9 mouse cellular contexts compared by ENCODE assay signal in the genomic region with DNA sequence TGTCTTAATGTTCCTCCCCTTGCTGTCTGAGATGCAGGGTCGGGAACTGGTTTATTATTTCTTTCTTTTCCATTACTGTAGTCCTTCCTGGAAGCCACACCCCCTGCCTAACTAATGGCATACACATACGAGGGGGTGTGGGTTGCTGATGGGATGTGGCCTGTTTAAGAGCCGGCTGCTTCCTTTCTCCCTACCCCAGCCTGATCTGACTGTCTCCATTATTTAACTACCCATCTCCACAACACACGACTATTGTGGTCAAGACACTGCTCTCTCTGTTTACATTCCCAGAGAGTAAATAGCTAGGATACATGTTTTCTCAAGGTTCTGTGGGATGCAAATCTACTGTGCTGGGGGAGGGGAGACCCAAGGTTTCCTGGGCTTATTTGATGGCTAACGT. TPM values are rescaled to one million over a fixed set of nuclear protein-coding genes. Genes with fewer than 3 reads are reported as not detected.
DNase-seq lines count a peak whose midpoint lies in the region; ATAC-seq and TF ChIP-seq lines count a peak whose summit lies in the region.
"Had no signal": no experiment of that assay in that cellular context is flagged by ENCODE, and none has a peak within 500 bp of the region (broad histone marks: within the 10 kb centered on the region; RNA-seq: fewer than 3 reads in every experiment).

No protein-coding gene starts in this region.

- no peak for DNase-seq in heart, adult 8-10 months (ENCODE audit: low spot score)
- DNase-seq in lung, postnatal 0 days (ENCODE audit: low spot score) = peak; percentile 63
- no peak for DNase-seq in lung, adult 18-20 months
- DNase-seq in left cerebral cortex, postnatal 4 days = no peak

- WGBS in heart, embryonic 15.5 days = 28% methylated on average over 5 of the region's 5 CpGs
- whole genome bisulfite sequencing in lung, postnatal 0 days = 21% methylated on average over 5 of the region's 5 CpGs
- 17% methylated on average over 5 of the region's 5 CpGs for WGBS in embryonic facial prominence, embryonic 13.5 days
- 15% methylated on average over 5 of the region's 5 CpGs for WGBS in stomach, embryonic 15.5 days

- intact Hi-C loops in left cerebral cortex, postnatal 4 days (cut with DNase I) = no loop called here

- no peak overlapping the region for H3K4me3 ChIP-seq in heart, embryonic 15.5 days
- no peak overlapping the region for H3K4me3 ChIP-seq in lung, postnatal 0 days (ENCODE audit: low read depth, low read length)
- H3K4me3 ChIP-seq in embryonic facial prominence, embryonic 13.5 days = no peak overlapping the region
- no peak overlapping the region for H3K4me3 ChIP-seq in stomach, embryonic 15.5 days (replicated peaks)
- H3K4me3 ChIP-seq: liver, embryonic 15.5 days had no signal

- no peak for TF ChIP-seq CTCF in lung, postnatal 0 days (IDR thresholded peaks at IDR 0.05)

- H3K27me3 ChIP-seq in heart, embryonic 15.5 days = no peaks in the 10 kb centered on the region
- H3K27me3 ChIP-seq in lung, postnatal 0 days (replicated peaks; ENCODE audit: insufficient read depth, low read length) = no peaks in the 10 kb centered on the region
- H3K27me3 ChIP-seq in embryonic facial prominence, embryonic 13.5 days = no peaks in the 10 kb centered on the region
- H3K27me3 ChIP-seq in stomach, embryonic 15.5 days (replicated peaks) = no peaks in the 10 kb centered on the region

- H3K4me1 ChIP-seq in heart, embryonic 15.5 days (replicated peaks) = peaks cover 22% of the 10 kb centered on the region
- peaks cover 9% of the 10 kb centered on the region; the same call in 1 of the 2 replicates for H3K4me1 ChIP-seq in lung, postnatal 0 days (ENCODE audit: insufficient read depth, low read depth, low read length)
- peaks cover 54% of the 10 kb centered on the region for H3K4me1 ChIP-seq in embryonic facial prominence, embryonic 13.5 days
- peaks cover 13% of the 10 kb centered on the region for H3K4me1 ChIP-seq in stomach, embryonic 15.5 days

- H3K4me2 ChIP-seq in heart, embryonic 15.5 days = no peak overlapping the region
- no peak overlapping the region for H3K4me2 ChIP-seq in lung, postnatal 0 days (replicated peaks; ENCODE audit: low read depth, low read length)
- H3K4me2 ChIP-seq in embryonic facial prominence, embryonic 13.5 days = peak overlapping the region; percentile 26
- H3K4me2 ChIP-seq in stomach, embryonic 15.5 days = no peak overlapping the region
- H3K4me2 ChIP-seq: liver, embryonic 15.5 days had no signal

- no peak overlapping the region for H3K27ac ChIP-seq in heart, embryonic 15.5 days
- H3K27ac ChIP-seq in lung, postnatal 0 days (ENCODE audit: low read length) = no peak overlapping the region
- 0 out of 2 replicates have a peak overlapping the region, but pooled peaks have one; percentile 34 for H3K27ac ChIP-seq in embryonic facial prominence, embryonic 13.5 days
- H3K27ac ChIP-seq in stomach, embryonic 15.5 days = peak overlapping the region; percentile 14; the same call in 1 of the 2 replicates
- H3K27ac ChIP-seq: liver, embryonic 15.5 days had no signal

- no peaks in the 10 kb centered on the region for H3K36me3 ChIP-seq in heart, embryonic 15.5 days
- H3K36me3 ChIP-seq in lung, postnatal 0 days (ENCODE audit: insufficient read depth, low read length) = no peaks in the 10 kb centered on the region
- H3K36me3 ChIP-seq in embryonic facial prominence, embryonic 13.5 days = peaks cover 2% of the 10 kb centered on the region; the same call in 1 of the 2 replicates
- no peaks in the 10 kb centered on the region for H3K36me3 ChIP-seq in stomach, embryonic 15.5 days
- H3K36me3 ChIP-seq: liver, embryonic 15.5 days had no signal

- H3K9me3 ChIP-seq in heart, embryonic 15.5 days (replicated peaks) = no peaks in the 10 kb centered on the region
- H3K9me3 ChIP-seq in lung, postnatal 0 days (ENCODE audit: low read length) = no peaks in the 10 kb centered on the region
- H3K9me3 ChIP-seq in embryonic facial prominence, embryonic 13.5 days = no peaks in the 10 kb centered on the region
- H3K9me3 ChIP-seq in stomach, embryonic 15.5 days = no peaks in the 10 kb centered on the region
- H3K9me3 ChIP-seq: liver, embryonic 15.5 days had no signal

- no peak for TF ChIP-seq EP300 in lung, postnatal 0 days (IDR thresholded peaks at IDR 0.05)

- H3K9ac ChIP-seq in heart, embryonic 15.5 days = no peak overlapping the region
- no peak overlapping the region for H3K9ac ChIP-seq in lung, postnatal 0 days (replicated peaks; ENCODE audit: low read depth)
- no peak overlapping the region for H3K9ac ChIP-seq in embryonic facial prominence, embryonic 13.5 days
- H3K9ac ChIP-seq in stomach, embryonic 15.5 days = no peak overlapping the region
- H3K9ac ChIP-seq: liver, embryonic 15.5 days had no signal

- ATAC-seq in heart, embryonic 15.5 days (replicated peaks; ENCODE audit: insufficient number of reproducible peaks, insufficient read depth, low FRiP score, low read depth) = peak; percentile 64; the same call in 1 of the 2 replicates
- peak; percentile 77 for ATAC-seq in lung, postnatal 0 days
- ATAC-seq in embryonic facial prominence, embryonic 13.5 days (ENCODE audit: insufficient number of reproducible peaks, insufficient read depth, low FRiP score, low TSS enrichment, low read depth) = 0 out of 2 replicates have a peak, but pooled peaks have one; percentile 43
- ATAC-seq in stomach, embryonic 15.5 days (ENCODE audit: insufficient read depth, low FRiP score, low read depth) = no peak; the same call in 1 of the 2 replicates
- ATAC-seq in erythroid progenitor cell, adult 5-6 weeks (replicated peaks; ENCODE audit: low FRiP score, poor library complexity, severe bottlenecking) = no peak

RNA-seq across cellular contexts. Expression of a gene that starts 7.8 kb away (rescaled TPM):
- polyA plus RNA-seq in heart, embryonic 15.5 days (2015; fragmentation: Nextera tagmentation; extraction: Ambion mirVana) = 5.1 and 7.6 TPM in 2 replicates
- total RNA-seq in heart, adult 8-10 months (2022) = 10 to 100 TPM; 11.5 to 14.6 (median 13.3) TPM
- 9.5 and 9.6 TPM in 2 replicates for polyA plus RNA-seq in lung, postnatal 0 days (2015; fragmentation: Nextera tagmentation; extraction: Ambion mirVana)
- polyA plus RNA-seq in embryonic facial prominence, embryonic 13.5 days (2015; fragmentation: Nextera tagmentation; extraction: Ambion mirVana) = 19.9 and 23.4 TPM in 2 replicates
- 6.9 and 7.6 TPM in 2 replicates for polyA plus RNA-seq in stomach, embryonic 15.5 days (2015; fragmentation: Nextera tagmentation; extraction: Ambion mirVana)
- 1 to 10 TPM; 6.7 to 6.9 TPM for total RNA-seq in left cerebral cortex, postnatal 4 days (2021)
- total RNA-seq in erythroid progenitor cell, adult 5-6 weeks (2015; ENCODE audit: low replicate concordance) = 12.6 and 13.3 TPM in 2 replicates
- total RNA-seq in erythroid progenitor cell, adult 5-6 weeks (2017; ENCODE audit: low replicate concordance) = 3.6 and 3.7 TPM in 2 replicates

RNA-seq across cellular contexts. Expression of a gene that starts 58.4 kb away (rescaled TPM):
- 0.09 and 0.28 TPM in 2 replicates for polyA plus RNA-seq in heart, embryonic 15.5 days (2015; fragmentation: Nextera tagmentation; extraction: Ambion mirVana)
- total RNA-seq in heart, adult 8-10 months (2022) = under 1 TPM in 3 of 4 experiments, not detected in 1; 0.05 to 0.11 (median 0.06) TPM
- polyA plus RNA-seq in lung, postnatal 0 days (2015; fragmentation: Nextera tagmentation; extraction: Ambion mirVana) = 0.07 and 0.12 TPM in 2 replicates
- 1.5 and 3.2 TPM in 2 replicates for polyA plus RNA-seq in embryonic facial prominence, embryonic 13.5 days (2015; fragmentation: Nextera tagmentation; extraction: Ambion mirVana)
- polyA plus RNA-seq in stomach, embryonic 15.5 days (2015; fragmentation: Nextera tagmentation; extraction: Ambion mirVana) = 0.26 and 0.36 TPM in 2 replicates
- total RNA-seq in left cerebral cortex, postnatal 4 days (2021) = under 1 TPM; 0.08 to 0.12 TPM
- 0.84 and 1.4 TPM in 2 replicates for total RNA-seq in erythroid progenitor cell, adult 5-6 weeks (2015; ENCODE audit: low replicate concordance)
- not detected in 2 replicates for total RNA-seq in erythroid progenitor cell, adult 5-6 weeks (2017; ENCODE audit: low replicate concordance)

Comparison
In these comparisons a context has a peak if more than half of its experiments do, and no peak if none do; other contexts are left out.
1. ATAC-seq: peak in heart, embryonic 15.5 days (single experiment), lung, postnatal 0 days (single experiment) and embryonic facial prominence, embryonic 13.5 days (single experiment); none in stomach, embryonic 15.5 days (single experiment) and erythroid progenitor cell, adult 5-6 weeks (single experiment).
2. H3K27ac ChIP-seq: peak in embryonic facial prominence, embryonic 13.5 days (single experiment) and stomach, embryonic 15.5 days (single experiment); none in heart, embryonic 15.5 days (single experiment) and lung, postnatal 0 days (single experiment).